Mouse (Mus musculus) MEL (cell line): ENCODE measurements around the gene Keap1. TPM values are rescaled to one million over a fixed set of nuclear protein-coding genes. Genes with fewer than 3 reads are reported as not detected.
A peak's percentile ranks its signal among the peaks of the same experiment; 100 is the strongest.
"Not testable (repeated sequence)": the region's sequence is repeated elsewhere in the genome, so short reads cannot be mapped to it uniquely, and the experiment has no call there.

ENCODE experiments used
- DNase-seq: peaks from one replicate; pipeline ENCODE4 v3.0.0; 2011; ENCODE audit warnings: low read depth, low spot score
- H3K27ac ChIP-seq: 2 replicates; pipeline ENCODE4 v1.5.1; 2012; ENCODE audit warnings: low read depth, mild to moderate bottlenecking, control low read depth, low read length, moderate library complexity; ENCODE audit not compliant: control insufficient read depth
- H3K27me3 ChIP-seq, 2 experiments: fragments of 150-350 bp in 1 of 2; sonication (generic) in 1 of 2; 2 replicates each; pipeline ENCODE4 v1.6.1; 2012; ENCODE audit warnings: low read length in 2 of 2, mild to moderate bottlenecking in 2 of 2, improper control_type of control experiment in 1 of 2, moderate library complexity in 1 of 2; ENCODE audit not compliant: insufficient read depth in 2 of 2, control insufficient read depth in 1 of 2
- H3K36me3 ChIP-seq, 2 experiments: 2 replicates each; pipeline ENCODE4 v1.6.1; 2012 to 2014; ENCODE audit warnings: low read length in 2 of 2, improper control_type of control experiment in 1 of 2, inconsistent platforms in 1 of 2, mild to moderate bottlenecking in 1 of 2; ENCODE audit not compliant: insufficient read depth in 2 of 2, control insufficient read depth in 1 of 2
- H3K4me1 ChIP-seq, 2 experiments: fragments of 150-350 bp in 1 of 2; sonication (generic) in 1 of 2; 2 replicates each; pipeline ENCODE4 v1.6.1; 2012; ENCODE audit warnings: low read length in 2 of 2, improper control_type of control experiment in 1 of 2, mild to moderate bottlenecking in 1 of 2; ENCODE audit not compliant: insufficient read depth in 2 of 2, control insufficient read depth in 1 of 2
- H3K4me3 ChIP-seq, 2 experiments: fragments of 150-350 bp in 1 of 2; sonication (generic) in 1 of 2; 2 replicates each; pipeline ENCODE4 v1.5.1; 2012; ENCODE audit warnings: low read depth in 2 of 2, low read length in 2 of 2, mild to moderate bottlenecking in 2 of 2, moderate library complexity in 2 of 2, control low read depth in 1 of 2, improper control_type of control experiment in 1 of 2; ENCODE audit not compliant: control insufficient read depth in 1 of 2, insufficient read depth in 1 of 2
- H3K79me2 ChIP-seq: 2 replicates; pipeline ENCODE4 v1.6.1; 2012; ENCODE audit warnings: mild to moderate bottlenecking, low read length, moderate library complexity; ENCODE audit not compliant: control insufficient read depth, poor library complexity, insufficient read depth
- H3K9ac ChIP-seq: 2 replicates; pipeline ENCODE4 v1.6.1; 2012; ENCODE audit warnings: low read depth, mild to moderate bottlenecking, control low read depth, low read length, moderate library complexity; ENCODE audit not compliant: control insufficient read depth, poor library complexity, severe bottlenecking
- H3K9me3 ChIP-seq: fragments of 150-350 bp; sonication (generic); replicated peaks from 2 replicates; pipeline ENCODE4 v1.6.1; 2012; ENCODE audit warnings: mild to moderate bottlenecking, low read length, improper control_type of control experiment, moderate library complexity; ENCODE audit not compliant: insufficient read depth
- CTCF ChIP-seq, 3 experiments: IDR thresholded peaks in 2 of 3; conservative IDR thresholded peaks in 1 of 3; 2 replicates each; pipeline ENCODE4 v1.5.1; 2011 to 2012; ENCODE audit warnings: low read length in 3 of 3, low read depth in 2 of 3, mild to moderate bottlenecking in 2 of 3, improper control_type of control experiment in 1 of 3, inconsistent platforms in 1 of 3, mixed read lengths in 1 of 3, moderate library complexity in 1 of 3; ENCODE audit not compliant: control insufficient read depth in 1 of 3, insufficient read depth in 1 of 3, poor library complexity in 1 of 3, severe bottlenecking in 1 of 3
- ETS1 ChIP-seq: IDR thresholded peaks from 2 replicates; pipeline ENCODE4 v1.6.1; 2012; ENCODE audit warnings: low read depth, mild to moderate bottlenecking, inconsistent platforms, low read length, improper control_type of control experiment, moderate library complexity
- MEF2A ChIP-seq: IDR thresholded peaks from 2 replicates; pipeline ENCODE4 v1.6.1; 2014; ENCODE audit warnings: low read depth, mild to moderate bottlenecking, inconsistent platforms, low read length, improper control_type of control experiment; ENCODE audit not compliant: poor library complexity, insufficient replicate concordance, severe bottlenecking; ENCODE audit errors: extremely low read depth
- POLR2A ChIP-seq, 2 experiments: IDR thresholded peaks; 2 replicates each; pipeline ENCODE4 v1.6.1; 2011 to 2012; ENCODE audit warnings: low read length in 2 of 2, mild to moderate bottlenecking in 2 of 2, control low read depth in 1 of 2, improper control_type of control experiment in 1 of 2, low read depth in 1 of 2, moderate library complexity in 1 of 2; ENCODE audit not compliant: control insufficient read depth in 1 of 2, insufficient read depth in 1 of 2, poor library complexity in 1 of 2
- RAD21 ChIP-seq: IDR thresholded peaks from 2 replicates; pipeline ENCODE4 v1.6.1; 2011; ENCODE audit warnings: mild to moderate bottlenecking, low read depth, low read length, improper control_type of control experiment
- SIN3A ChIP-seq: IDR thresholded peaks from 2 replicates; pipeline ENCODE4 v1.6.1; 2012; ENCODE audit warnings: low read length, improper control_type of control experiment, inconsistent platforms
- SMC3 ChIP-seq: IDR thresholded peaks from 2 replicates; pipeline ENCODE4 v1.6.1; 2011; ENCODE audit warnings: low read depth, low read length, improper control_type of control experiment
- ZC3H11A ChIP-seq: IDR thresholded peaks from 2 replicates; pipeline ENCODE4 v1.6.1; 2012; ENCODE audit warnings: low read depth, mild to moderate bottlenecking, inconsistent platforms, low read length, improper control_type of control experiment
- ZMIZ1 ChIP-seq: IDR thresholded peaks from 2 replicates; pipeline ENCODE4 v1.6.1; 2012; ENCODE audit warnings: low read depth, mild to moderate bottlenecking, inconsistent platforms, low read length, improper control_type of control experiment, moderate library complexity
- ZNF384 ChIP-seq: IDR thresholded peaks from 2 replicates; pipeline ENCODE4 v1.6.1; 2012; ENCODE audit warnings: low read depth, mild to moderate bottlenecking, inconsistent platforms, low read length, improper control_type of control experiment
- polyA plus RNA-seq, 2 experiments: library from polyadenylated mRNA; stranded (reverse) in 1 of 2; unstranded in 1 of 2; fragments of >175 nt in 1 of 2; fragments of >200 nt in 1 of 2; gene quantifications; 2 replicates each; pipeline versions ENCODE4 v1.2.1 to v1.2.4; 2012; ENCODE audit warnings: low replicate concordance in 2 of 2, low read depth in 1 of 2; ENCODE audit not compliant: insufficient read length in 2 of 2, insufficient read depth in 1 of 2, missing spikeins in 1 of 2
- total RNA-seq: library from RNA; depleted of rRNA; stranded (reverse); fragments of 300-350 nt; gene quantifications from 2 replicates; pipeline ENCODE4 v1.2.3, GENCODE M21; 2012

Gene Keap1
- total and polyA plus RNA-seq, 3 experiments, result 67.5 to 174 (median 171) TPM

DNA sequence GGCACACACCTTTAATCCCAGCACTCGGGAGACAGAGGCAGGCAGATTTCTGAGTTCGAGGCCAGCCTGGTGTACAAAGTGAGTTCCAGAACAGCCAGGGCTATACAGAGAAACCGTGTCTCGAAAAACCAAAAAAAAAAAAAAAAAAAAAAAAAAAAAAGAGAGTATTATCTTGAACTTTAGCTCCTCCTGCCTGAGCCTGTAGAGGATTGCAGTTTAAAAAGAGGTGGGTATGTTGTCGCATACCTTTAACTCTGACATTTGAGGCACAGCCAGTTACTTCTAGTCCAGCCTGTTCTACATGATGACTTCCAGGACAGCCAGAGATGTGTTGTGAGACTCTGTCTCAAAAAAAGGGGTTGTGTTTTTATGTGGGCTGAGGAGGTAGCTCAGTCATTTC is 30.4 kb upstream of the Keap1 start:
- peak; percentile 56 for DNase-seq
- H3K27ac ChIP-seq, H3K9me3 ChIP-seq, H3K9ac ChIP-seq, H3K4me3 ChIP-seq, H3K27me3 ChIP-seq: not testable (repeated sequence)
- peaks cover 8 to 14% of the 10 kb centered on the region in 2 experiments; a peak in 3 of 4 replicates for H3K4me1 ChIP-seq
- peaks cover 12 to 38% of the 10 kb centered on the region in 2 experiments for H3K36me3 ChIP-seq
- peaks cover 22% of the 10 kb centered on the region for H3K79me2 ChIP-seq
- TF ChIP-seq RAD21, result peak; percentile 18
- peak; percentile 28 for TF ChIP-seq SMC3
- peak; percentile 94 for TF ChIP-seq ZNF384
- TF ChIP-seq ZMIZ1, result 0 out of 2 replicates have a peak, but pooled peaks have one; percentile 2
- peak in 1 of 3 experiments; percentile 41; a peak in 2 of 6 replicates for TF ChIP-seq CTCF (IDR thresholded peaks at IDR 0.05 in 2 of 3, conservative IDR thresholded peaks at IDR 0.05 in 1 of 3; ENCODE audit: control insufficient read depth in 1 of 3, insufficient read depth in 1 of 3, low read depth in 2 of 3, low read length in 3 of 3, poor library complexity in 1 of 3, severe bottlenecking in 1 of 3)

DNA sequence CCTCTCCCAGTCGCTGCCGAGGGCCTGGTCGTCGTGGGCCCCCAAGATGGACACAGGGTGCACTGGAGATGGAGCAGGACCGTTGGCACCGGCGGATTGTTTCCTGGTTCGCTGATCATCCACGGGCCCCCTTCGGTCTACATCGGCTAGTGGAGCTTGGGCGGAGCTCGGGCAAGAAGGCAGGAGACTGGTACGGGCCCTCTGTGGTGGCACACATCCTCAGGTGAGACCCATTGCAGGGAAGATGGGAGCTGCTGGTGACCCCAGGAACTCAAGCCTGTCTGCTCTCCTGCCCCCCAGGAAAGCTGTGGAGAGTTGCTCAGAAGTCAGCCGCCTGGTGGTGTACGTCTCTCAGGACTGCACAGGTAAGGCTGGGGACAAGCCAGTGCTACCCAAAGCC is 29.1 kb upstream of the Keap1 start:
- no peaks in the 10 kb centered on the region for H3K27me3 ChIP-seq
- H3K9ac ChIP-seq, result no peak overlapping the region
- H3K9me3 ChIP-seq, result no peaks in the 10 kb centered on the region
- TF ChIP-seq ETS1 (no peak), ZC3H11A (no peak), MEF2A (no peak), POLR2A (IDR thresholded peaks at IDR 0.05; ENCODE audit: control insufficient read depth in 1 of 2, insufficient read depth in 1 of 2, low read depth in 1 of 2, low read length in 2 of 2, poor library complexity in 1 of 2) (no peak)
- peaks cover 8 to 18% of the 10 kb centered on the region in 2 experiments for H3K4me1 ChIP-seq
- no peak overlapping the region for H3K27ac ChIP-seq
- no peak for DNase-seq
- no peak overlapping the region for H3K4me3 ChIP-seq
- H3K36me3 ChIP-seq, result peaks cover 17 to 29% of the 10 kb centered on the region in 2 experiments
- peaks cover 22% of the 10 kb centered on the region for H3K79me2 ChIP-seq

DNA sequence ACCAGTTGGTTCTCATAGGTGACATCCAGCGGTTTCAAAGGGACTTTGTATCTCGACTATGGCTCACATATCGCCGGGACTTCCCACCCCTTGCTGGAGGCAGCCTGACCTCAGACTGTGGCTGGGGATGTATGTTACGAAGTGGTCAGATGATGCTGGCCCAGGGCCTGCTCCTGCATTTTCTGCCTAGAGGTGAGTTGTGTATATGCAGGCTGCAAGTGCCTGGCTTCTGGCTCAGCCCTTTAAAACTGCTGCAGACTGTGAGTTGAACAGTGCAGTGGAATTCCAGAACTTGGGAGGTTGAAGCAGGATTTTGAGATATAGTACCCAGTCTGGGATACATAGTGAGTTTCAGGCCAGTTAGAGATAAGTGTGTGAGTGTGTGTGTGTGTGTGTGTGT is 27.7 kb upstream of the Keap1 start:
- no peak overlapping the region for H3K4me3 ChIP-seq
- H3K36me3 ChIP-seq, result peaks cover 24 to 27% of the 10 kb centered on the region in 2 experiments
- no peak overlapping the region for H3K9ac ChIP-seq
- H3K27me3 ChIP-seq, result no peaks in the 10 kb centered on the region
- peaks cover 15 to 32% of the 10 kb centered on the region in 2 experiments for H3K4me1 ChIP-seq
- peak in 1 of 3 experiments; percentile 25; a peak in 1 of 6 replicates for TF ChIP-seq CTCF (IDR thresholded peaks at IDR 0.05 in 2 of 3, conservative IDR thresholded peaks at IDR 0.05 in 1 of 3; ENCODE audit: control insufficient read depth in 1 of 3, insufficient read depth in 1 of 3, low read depth in 2 of 3, low read length in 3 of 3, poor library complexity in 1 of 3, severe bottlenecking in 1 of 3)
- no peak for TF ChIP-seq SIN3A
- TF ChIP-seq, all 39 proteins: peak for 1
- Histone ChIP-seq H3K27ac (no peak overlapping the region), H3K9me3 (no peaks in the 10 kb centered on the region), H3K79me2 (peaks cover 22% of the 10 kb centered on the region)
- peak; percentile 53 for DNase-seq
